Mouse (Mus musculus) frontal cortex, postnatal 36 days (tissue): ENCODE measurements around the gene Saa3.
"Not testable (repeated sequence)": the region's sequence is repeated elsewhere in the genome, so short reads cannot be mapped to it uniquely, and the experiment has no call there.

Experiments
- DNase-seq, 2 experiments: peaks; one replicate each; pipeline ENCODE4 v3.0.0; 2022; ENCODE audit warnings: low spot score in 2 of 2

The Saa3 gene

DNA sequence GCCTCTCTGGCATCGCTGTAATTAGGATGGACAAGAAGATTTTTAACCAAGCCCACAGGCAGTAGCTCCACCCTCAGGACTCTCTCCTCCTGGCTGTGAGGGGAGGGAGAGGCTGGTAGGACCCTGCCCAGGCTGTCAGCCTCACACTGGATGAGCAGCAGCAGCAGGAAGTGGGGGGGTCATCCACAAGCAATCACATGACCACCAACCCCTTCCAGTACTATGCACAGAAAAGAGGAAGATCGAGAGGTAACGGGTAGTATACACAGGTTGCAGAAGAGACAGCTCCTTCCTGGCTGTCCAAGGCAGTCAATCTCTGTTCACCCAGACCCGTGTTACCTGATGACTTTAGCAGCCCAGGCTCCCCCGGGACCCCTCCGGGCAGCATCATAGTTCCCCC is 3.2 kb downstream of the Saa3 start:
- no peak for DNase-seq

DNA sequence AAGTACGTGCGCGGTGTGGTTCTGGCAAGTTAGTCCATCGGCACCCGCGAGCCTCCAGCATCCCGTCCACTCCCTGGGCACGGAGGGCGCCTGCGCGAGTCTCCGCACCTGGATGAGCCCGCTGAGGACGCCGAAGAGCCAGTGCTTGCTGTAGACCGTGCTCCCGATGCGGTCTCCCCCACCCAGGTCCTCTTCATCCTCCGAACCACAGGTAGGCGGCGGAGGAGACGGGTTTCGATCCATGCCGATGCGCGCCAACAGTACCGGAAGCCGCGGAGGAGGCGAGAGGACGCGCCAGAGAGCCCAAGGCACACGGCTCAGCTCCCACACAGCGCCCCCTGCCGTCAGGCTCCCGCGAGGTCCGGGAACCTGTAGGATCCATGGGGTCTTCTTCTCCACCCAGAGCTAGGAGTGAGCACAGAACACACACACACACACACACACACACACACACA is 5.1 kb downstream of the Saa3 start, which contains the start of gene Saal1:
Saal1 (minus strand) TSS at position 291 of the 455 bp plus-strand sequence.
- peak; percentile 78 to 83 for DNase-seq

DNA sequence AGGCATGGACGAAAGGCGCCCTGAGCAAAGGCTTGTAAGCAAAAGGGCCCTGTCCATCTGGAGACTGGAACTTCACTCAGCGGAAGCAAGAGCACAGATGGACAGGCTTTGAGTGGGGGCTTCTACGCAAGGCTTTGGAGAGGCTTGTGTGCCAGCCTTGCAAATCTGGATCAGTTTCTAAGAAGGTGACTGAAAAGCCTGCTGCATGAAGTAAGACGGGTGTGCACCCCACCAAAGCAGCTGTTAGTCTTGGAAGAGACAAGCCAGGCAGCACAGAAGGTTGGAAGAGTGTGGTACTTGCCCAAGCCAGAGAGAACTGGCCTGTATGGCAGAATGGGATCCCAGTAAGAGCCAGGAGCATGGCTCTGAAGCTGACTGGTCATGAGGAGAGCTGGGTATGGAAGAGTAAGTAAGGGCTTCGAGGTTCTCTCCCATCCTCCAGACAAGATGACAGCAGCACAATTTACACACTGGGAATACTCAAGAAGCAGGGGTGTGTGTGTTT is 14.9 kb downstream of the Saa3 start:
- no peak for DNase-seq

DNA sequence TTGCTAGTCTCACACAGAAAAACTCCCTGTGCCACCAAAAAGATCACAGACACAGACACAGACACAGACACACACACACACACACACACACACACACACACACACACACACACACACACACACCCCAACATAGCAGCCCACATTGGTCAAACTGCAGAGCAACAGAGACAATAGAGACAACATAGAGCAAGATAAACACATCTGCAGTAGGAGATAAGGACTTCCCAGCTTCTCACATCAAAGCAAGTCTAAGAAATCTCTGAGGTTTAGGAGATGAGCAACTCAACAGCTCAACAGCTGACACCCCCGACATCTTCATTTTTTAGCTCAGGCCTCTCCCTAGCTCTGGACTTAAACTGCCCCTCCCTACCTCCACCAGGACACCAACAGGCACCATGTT is 18.7 kb downstream of the Saa3 start:
- no peak for DNase-seq

DNA sequence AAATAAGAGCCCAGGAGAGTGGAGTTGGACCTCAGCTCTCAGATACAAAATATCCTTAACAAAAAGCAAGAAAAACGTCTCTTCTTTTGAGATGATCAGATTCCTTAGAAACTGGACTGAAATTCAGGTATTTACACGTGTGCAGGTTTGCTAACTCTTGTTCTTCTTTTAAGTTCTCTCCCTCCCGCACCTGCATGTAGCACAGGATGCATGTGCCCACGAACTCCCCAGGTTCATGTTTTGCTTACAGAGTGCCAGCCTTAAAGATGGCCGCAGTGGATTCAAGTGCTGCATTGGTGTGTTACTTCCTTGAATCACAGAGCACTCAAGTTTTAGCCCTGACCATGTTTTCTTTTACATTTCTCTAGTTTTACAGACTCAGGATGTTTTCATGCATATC is 28.7 kb downstream of the Saa3 start:
- no peak for DNase-seq

DNA sequence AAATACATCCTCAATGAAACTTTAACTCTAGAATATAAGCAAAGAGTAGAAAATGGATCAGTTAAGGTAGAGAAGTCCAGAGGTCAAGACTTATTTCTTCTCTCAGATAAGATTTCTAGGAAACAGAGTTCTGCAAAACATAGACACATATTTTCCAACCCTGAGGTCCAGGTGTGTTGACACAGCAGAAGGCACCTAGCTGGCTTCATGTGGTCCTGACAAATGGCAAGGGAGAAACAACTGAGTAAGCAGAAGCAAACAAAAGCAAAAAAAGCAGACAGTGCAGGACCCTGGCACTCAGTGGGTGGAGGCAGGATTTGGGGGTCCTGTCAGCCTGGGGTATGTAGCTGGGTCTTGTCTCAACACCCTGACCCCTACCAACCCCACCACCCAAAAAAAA is 34.8 kb downstream of the Saa3 start:
- no peak for DNase-seq

DNA sequence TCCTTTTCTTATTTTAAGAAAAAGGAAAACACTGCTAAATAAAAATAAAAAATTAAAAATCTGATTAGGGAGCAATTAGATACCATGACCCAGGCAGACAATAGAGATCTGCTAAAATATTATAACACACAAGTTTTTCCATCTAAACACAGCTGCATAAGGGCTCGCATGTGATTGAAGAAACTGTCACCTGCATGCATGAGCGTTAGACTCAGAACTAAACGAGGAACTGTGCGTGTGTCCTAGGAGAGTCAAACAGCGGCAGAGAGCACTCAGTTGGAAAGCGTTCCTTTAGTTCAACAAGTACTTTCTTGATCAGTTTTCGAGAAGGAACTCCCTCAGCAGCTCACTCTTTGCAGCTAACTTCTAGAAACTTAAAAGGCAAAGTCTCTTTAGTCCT is 36.5 kb downstream of the Saa3 start:
- not testable (repeated sequence) for DNase-seq

DNA sequence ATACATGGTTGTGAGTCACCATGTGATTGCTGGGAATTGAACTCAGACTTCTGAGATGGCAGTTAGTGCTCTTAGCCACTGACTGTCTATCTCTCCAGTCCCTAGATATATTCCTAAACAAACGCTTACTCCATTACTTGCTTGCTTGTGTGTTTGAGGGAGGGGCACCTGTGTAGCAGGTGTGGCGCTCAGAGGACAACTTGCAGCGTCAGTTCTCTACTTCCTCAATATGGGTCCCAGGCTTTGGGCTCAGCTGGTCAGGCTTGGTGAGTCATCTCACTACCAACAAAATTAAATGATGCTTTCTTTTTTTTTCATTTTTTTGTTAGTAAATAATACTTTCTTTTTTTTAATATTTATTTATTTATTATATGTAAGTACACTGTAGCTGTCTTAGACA is 37.1 kb downstream of the Saa3 start:
- no peak for DNase-seq

DNA sequence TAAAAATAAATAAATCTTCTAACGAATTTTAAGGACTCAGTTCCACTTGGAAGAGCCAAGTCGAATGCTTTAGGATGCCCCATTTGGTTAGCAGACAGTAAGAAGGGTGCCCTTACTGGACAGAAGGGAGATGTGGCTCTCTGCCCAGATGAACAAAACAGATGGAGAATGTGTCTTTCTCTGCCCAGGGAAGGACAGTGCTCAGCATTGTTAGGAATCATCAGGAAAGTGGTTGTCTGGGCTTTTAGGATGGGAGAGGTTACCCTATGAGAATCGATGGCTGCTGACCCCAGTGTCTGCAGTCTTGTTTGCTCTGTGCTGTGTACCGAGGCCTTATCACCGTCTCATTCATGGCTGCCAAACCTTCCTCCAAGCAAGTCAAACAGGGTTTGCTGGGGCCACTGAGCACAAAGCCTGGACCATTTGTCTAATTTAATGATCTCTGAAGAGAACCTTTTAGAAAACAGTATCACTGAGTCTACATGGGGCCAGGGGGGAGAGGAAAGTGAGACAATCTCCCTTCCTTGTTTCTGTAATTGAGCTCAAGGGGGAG is 38.6 kb downstream of the Saa3 start:
- DNase-seq, result no peak

DNA sequence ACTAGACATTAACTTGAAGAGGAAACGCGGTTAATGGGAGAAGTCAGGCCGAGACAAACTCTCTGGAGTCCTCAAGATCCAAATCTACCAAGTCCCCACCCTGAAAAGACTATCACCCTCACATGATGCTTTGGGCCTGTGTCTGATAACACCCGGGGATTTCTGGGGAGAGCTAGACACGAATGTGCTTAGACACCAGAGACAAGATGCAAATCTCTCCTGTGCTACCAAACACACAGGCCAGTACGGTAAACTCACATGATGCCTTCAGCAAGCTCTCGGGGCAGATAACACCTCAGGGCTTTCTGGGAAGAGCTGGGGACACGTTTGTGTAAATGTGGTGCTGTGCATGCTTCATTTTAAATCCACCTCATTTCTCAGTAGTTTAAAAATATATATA is 39.6 kb downstream of the Saa3 start:
- no peak for DNase-seq

DNA sequence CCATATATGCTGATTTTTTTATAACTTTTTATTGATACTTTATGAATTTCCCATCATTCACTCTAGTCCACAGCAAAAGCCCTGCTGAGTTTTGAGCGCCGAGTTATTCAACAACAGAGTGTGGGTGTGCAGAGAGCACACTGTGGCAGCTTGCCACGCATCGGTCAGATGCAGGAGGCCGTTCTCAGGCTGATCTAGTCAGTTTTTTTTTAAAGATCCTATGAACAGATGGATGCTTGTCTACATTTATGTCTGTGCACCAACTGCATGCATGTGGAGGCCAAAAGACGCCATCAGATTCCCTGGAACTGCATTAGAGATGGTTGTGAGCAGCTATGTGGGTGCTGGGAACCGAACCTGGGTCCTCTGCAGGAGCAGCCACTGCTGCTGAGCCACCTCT is 40.4 kb downstream of the Saa3 start:
- no peak for DNase-seq

DNA sequence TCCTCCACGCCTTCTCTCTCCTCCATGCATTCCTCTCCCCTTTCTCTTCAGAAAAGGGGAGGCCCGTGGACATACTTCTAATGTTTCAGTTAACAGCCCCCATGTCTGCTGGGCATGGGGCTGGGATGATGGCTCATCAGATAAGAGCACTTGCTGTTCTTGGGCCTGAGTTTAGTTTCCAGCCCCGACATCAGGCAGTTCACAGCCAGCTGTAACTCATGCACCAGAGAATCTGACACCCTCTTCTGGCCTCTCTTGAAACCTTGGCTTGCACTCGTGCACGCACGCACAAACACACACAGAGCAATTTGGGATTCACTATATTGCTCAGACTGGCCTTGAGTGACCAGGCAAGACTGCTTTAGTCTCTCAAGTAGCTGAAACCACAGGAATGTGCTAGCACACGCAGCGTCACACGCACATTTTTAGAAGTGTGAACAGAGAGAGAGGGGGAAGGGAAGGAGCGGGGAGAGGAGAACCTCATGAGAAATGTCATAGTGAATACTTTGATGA is 43.3 kb downstream of the Saa3 start, which contains the start of gene Tph1:
Tph1 (minus strand) TSS at position 378 of the 513 bp plus-strand sequence.
- DNase-seq, result no peak

DNA sequence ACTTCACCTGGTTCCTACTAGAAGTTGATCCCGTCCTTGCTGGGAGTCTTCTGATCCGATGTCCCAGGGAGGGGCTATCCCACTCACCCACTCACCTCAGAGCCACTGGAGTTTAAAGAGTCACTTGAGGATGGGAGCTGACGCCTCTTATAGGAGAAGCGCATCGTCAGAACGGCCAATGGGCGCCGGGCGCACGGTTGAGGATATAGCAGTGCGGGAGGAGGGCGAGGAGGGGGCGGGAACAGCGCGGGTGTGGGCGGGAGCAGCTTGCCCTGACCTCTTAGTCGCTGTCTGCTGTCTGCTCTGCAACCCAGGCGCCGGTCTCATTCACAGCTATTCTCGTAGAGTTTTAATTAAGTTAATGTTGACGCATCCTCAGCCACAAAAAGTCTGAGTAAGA is 48.2 kb downstream of the Saa3 start:
- no peak for DNase-seq

DNA sequence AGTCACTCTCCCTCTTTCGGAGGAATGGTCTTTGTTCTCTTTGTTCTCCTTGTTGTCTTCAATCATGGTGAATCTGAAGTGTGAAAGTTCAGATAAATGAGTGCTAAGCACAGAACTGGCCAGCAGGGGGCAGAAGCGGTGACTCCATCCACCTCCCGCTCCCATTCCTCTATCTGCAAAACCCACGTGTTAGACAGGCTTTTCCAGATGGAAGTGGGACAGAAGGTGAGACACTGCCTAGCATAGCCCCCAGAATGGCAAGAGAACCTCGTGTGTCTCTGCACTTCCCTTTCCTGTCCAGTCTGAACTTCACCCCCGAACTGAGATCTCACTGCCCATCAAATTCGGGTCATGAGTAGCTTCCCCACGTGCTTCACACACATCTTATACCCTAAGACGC is 50.3 kb downstream of the Saa3 start:
- DNase-seq, result peak in 1 of 2 experiments; percentile 10
